8 mouse cellular contexts compared by ENCODE assay signal in genomic region chr19:30174919-30175571, GRCm38 (mm10). TPM values are rescaled to one million over a fixed set of nuclear protein-coding genes. Genes with fewer than 3 reads are reported as not detected.
DNase-seq lines count a peak whose midpoint lies in the region; ATAC-seq lines count a peak whose summit lies in the region.

Gene Gldc, minus strand, starts transcription at chr19:30175429.

- peak; percentile 94 for ATAC-seq in hindbrain, embryonic 14.5 days (ENCODE audit: low FRiP score)

- H3K27me3 ChIP-seq in hindbrain, embryonic 14.5 days (ENCODE audit: control insufficient read depth, insufficient read depth, low read length), result 0 out of 2 replicates have a peak, but pooled peaks cover 6% of the 10 kb centered on the region

- H3K9ac ChIP-seq in hindbrain, embryonic 14.5 days, result peak within 1 kb of the TSS; percentile 69

- H3K4me1 ChIP-seq in hindbrain, embryonic 14.5 days (replicated peaks; ENCODE audit: control insufficient read depth, insufficient read depth, low read length), result no peaks in the 10 kb centered on the region

- peak; percentile 55 for DNase-seq in adrenal gland, adult 2 months
- DNase-seq in cerebellum, postnatal 25 days, result peak; percentile 62 to 76
- peak; percentile 33 to 36 for DNase-seq in frontal cortex, postnatal 25 days (ENCODE audit: low spot score in 2 of 2)
- peak; percentile 66 for DNase-seq in hindbrain, embryonic 14.5 days (ENCODE audit: low spot score)
- peak; percentile 4 for DNase-seq in left cerebral cortex, adult 11 months (ENCODE audit: low spot score)
- peak; percentile 12 for DNase-seq in lung, postnatal 14 days
- DNase-seq in right cerebral cortex, postnatal 14 days, result peak; percentile 59
- DNase-seq in c-Kit-positive CD71-positive TER-119-positive erythroid progenitor cells, embryonic 14.5 days (ENCODE audit: low spot score), result no peak

- H3K9me3 ChIP-seq in hindbrain, embryonic 14.5 days (ENCODE audit: control insufficient read depth, low read length), result 0 out of 2 replicates have a peak, but pooled peaks cover 4% of the 10 kb centered on the region

- no peak within 1 kb of the TSS for H3K27ac ChIP-seq in hindbrain, embryonic 14.5 days

- no peaks in the 10 kb centered on the region for H3K36me3 ChIP-seq in hindbrain, embryonic 14.5 days (replicated peaks; ENCODE audit: control insufficient read depth, insufficient read depth)

- WGBS in hindbrain, embryonic 14.5 days, result 0% methylated on average over 32 of the region's 53 CpGs

- H3K4me3 ChIP-seq in hindbrain, embryonic 14.5 days (replicated peaks; ENCODE audit: low read length), result peak within 1 kb of the TSS; percentile 68

- H3K4me2 ChIP-seq in hindbrain, embryonic 14.5 days (replicated peaks), result peak within 1 kb of the TSS; percentile 99

RNA-seq across cellular contexts. Expression of gene Gldc, which starts in this region (rescaled TPM):
- under 1 TPM; 0.86 to 0.92 TPM for total RNA-seq in adrenal gland, adult 2 months (2021)
- polyA plus RNA-seq in adrenal gland, adult 2 months (2012; rRNA removed), result 0.52 and 0.54 TPM in 2 replicates
- 7.2 and 8.5 TPM in 2 replicates for polyA plus RNA-seq in hindbrain, embryonic 14.5 days (2014; fragmentation: Nextera tagmentation; extraction: Ambion mirVana)

Comparison
In these comparisons a context has a peak if more than half of its experiments do, and no peak if none do; other contexts are left out.
1. Peak in DNase-seq in adrenal gland, adult 2 months; RNA of the gene not detected or under 1 TPM.